8 mouse cellular contexts compared by ENCODE assay signal in the genomic region with DNA sequence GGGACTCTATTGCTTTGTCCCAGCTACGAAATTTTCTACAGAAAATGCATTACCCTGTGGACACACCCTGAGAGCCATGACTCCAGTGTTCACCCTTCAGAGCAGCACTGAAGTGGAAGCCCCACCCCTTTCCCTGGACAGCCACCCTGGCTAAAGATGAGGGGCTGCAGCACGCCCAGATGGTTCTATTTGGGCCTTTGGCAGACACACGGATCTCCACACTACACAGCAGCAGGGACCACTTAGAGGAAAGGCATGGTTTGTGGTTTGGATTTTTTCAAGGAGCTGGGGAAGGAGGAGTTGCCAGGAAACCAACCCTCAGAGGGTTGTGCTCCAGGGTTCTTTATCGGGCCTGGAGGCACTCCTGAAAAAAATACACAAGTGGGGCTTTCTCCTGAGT.
DNase-seq lines count a peak whose midpoint lies in the region; ATAC-seq and TF ChIP-seq lines count a peak whose summit lies in the region.

No protein-coding gene starts in this region.

- H3K4me1 ChIP-seq in hindbrain, embryonic 10.5 days (replicated peaks): peaks cover 76% of the 10 kb centered on the region
- H3K4me1 ChIP-seq in hindbrain, embryonic 14.5 days (replicated peaks; ENCODE audit: control insufficient read depth, insufficient read depth, low read length): peaks cover 54% of the 10 kb centered on the region
- peaks cover 48% of the 10 kb centered on the region for H3K4me1 ChIP-seq in bone marrow macrophage, adult 2 months (ENCODE audit: control insufficient read depth, insufficient read depth, low read length)
- peaks cover 69% of the 10 kb centered on the region for H3K4me1 ChIP-seq in heart, embryonic 13.5 days
- H3K4me1 ChIP-seq in liver, embryonic 14.5 days (replicated peaks; ENCODE audit: control insufficient read depth in 2 of 2, insufficient read depth in 2 of 2, low read length in 1 of 2): peaks cover 35 to 56% of the 10 kb centered on the region in 2 experiments

- H3K27me3 ChIP-seq in hindbrain, embryonic 10.5 days (ENCODE audit: insufficient read depth, poor library complexity, severe bottlenecking): no peaks in the 10 kb centered on the region
- H3K27me3 ChIP-seq in hindbrain, embryonic 14.5 days (ENCODE audit: control insufficient read depth, insufficient read depth, low read length): no peaks in the 10 kb centered on the region
- H3K27me3 ChIP-seq in heart, embryonic 13.5 days (replicated peaks): no peaks in the 10 kb centered on the region
- no peaks in the 10 kb centered on the region for H3K27me3 ChIP-seq in liver, embryonic 14.5 days (ENCODE audit: control insufficient read depth, insufficient read depth, low read length)

- peak overlapping the region; percentile 93 for H3K27ac ChIP-seq in hindbrain, embryonic 10.5 days
- no peak overlapping the region; the same call in 1 of the 2 replicates for H3K27ac ChIP-seq in hindbrain, embryonic 14.5 days
- peak overlapping the region; percentile 23 for H3K27ac ChIP-seq in bone marrow macrophage, adult 2 months (ENCODE audit: insufficient read depth, low read depth, low read length)
- H3K27ac ChIP-seq in heart, embryonic 13.5 days (replicated peaks): peak overlapping the region; percentile 100
- peak overlapping the region; percentile 98 for H3K27ac ChIP-seq in liver, embryonic 14.5 days

- H3K36me3 ChIP-seq in hindbrain, embryonic 10.5 days: peaks cover 35% of the 10 kb centered on the region
- peaks cover 15% of the 10 kb centered on the region; the same call in 1 of the 2 replicates for H3K36me3 ChIP-seq in hindbrain, embryonic 14.5 days (replicated peaks; ENCODE audit: control insufficient read depth, insufficient read depth)
- no peaks in the 10 kb centered on the region for H3K36me3 ChIP-seq in heart, embryonic 13.5 days
- peaks cover 3% of the 10 kb centered on the region; the same call in 1 of the 2 replicates for H3K36me3 ChIP-seq in liver, embryonic 14.5 days (replicated peaks; ENCODE audit: control insufficient read depth, insufficient read depth, low read depth)

- H3K9me3 ChIP-seq in hindbrain, embryonic 10.5 days: no peaks in the 10 kb centered on the region
- no peaks in the 10 kb centered on the region for H3K9me3 ChIP-seq in hindbrain, embryonic 14.5 days (ENCODE audit: control insufficient read depth, low read length)
- H3K9me3 ChIP-seq in heart, embryonic 13.5 days: no peaks in the 10 kb centered on the region
- H3K9me3 ChIP-seq in liver, embryonic 14.5 days (ENCODE audit: control insufficient read depth, low read length): no peaks in the 10 kb centered on the region

- no peak overlapping the region for H3K4me3 ChIP-seq in hindbrain, embryonic 10.5 days
- no peak overlapping the region for H3K4me3 ChIP-seq in hindbrain, embryonic 14.5 days (replicated peaks; ENCODE audit: low read length)
- H3K4me3 ChIP-seq in bone marrow macrophage, adult 2 months (ENCODE audit: insufficient read depth, low read length): no peak overlapping the region
- H3K4me3 ChIP-seq in heart, embryonic 13.5 days: no peak overlapping the region
- H3K4me3 ChIP-seq in liver, embryonic 14.5 days (ENCODE audit: insufficient read depth in 1 of 2, low read depth in 2 of 2, low read length in 2 of 2): peak overlapping the region in 1 of 2 experiments; percentile 9; a peak in 1 of 4 replicates

- no peak overlapping the region for H3K4me2 ChIP-seq in hindbrain, embryonic 14.5 days (replicated peaks)
- peak overlapping the region; percentile 78; the same call in 1 of the 2 replicates for H3K4me2 ChIP-seq in heart, embryonic 13.5 days
- peak overlapping the region; percentile 92 for H3K4me2 ChIP-seq in liver, embryonic 14.5 days (ENCODE audit: low read depth)

- TF ChIP-seq POLR2A in bone marrow macrophage, adult 2 months (IDR thresholded peaks at IDR 0.05; ENCODE audit: borderline replicate concordance, low read depth, low read length): no peak

- TF ChIP-seq CTCF in bone marrow macrophage, adult 2 months (IDR thresholded peaks at IDR 0.05; ENCODE audit: low read depth, low read length): no peak
- TF ChIP-seq CTCF in liver, embryonic 14.5 days (IDR thresholded peaks at IDR 0.05; ENCODE audit: low read depth): no peak

- H3K9ac ChIP-seq in hindbrain, embryonic 14.5 days: no peak overlapping the region
- peak overlapping the region; percentile 24 for H3K9ac ChIP-seq in heart, embryonic 13.5 days
- H3K9ac ChIP-seq in liver, embryonic 14.5 days (replicated peaks): peak overlapping the region; percentile 92

- no peak for ATAC-seq in hindbrain, embryonic 14.5 days (ENCODE audit: low FRiP score)
- no peak for ATAC-seq in heart, embryonic 13.5 days (ENCODE audit: extremely low read depth, insufficient number of reproducible peaks, low FRiP score, low TSS enrichment)
- no peak for ATAC-seq in liver, embryonic 14.5 days (ENCODE audit: insufficient read depth)
- ATAC-seq in granulocyte monocyte progenitor cell, adult 5-6 weeks (replicated peaks; ENCODE audit: poor library complexity, severe bottlenecking): no peak

- DNase-seq in hindbrain, embryonic 10.5 days (ENCODE audit: low spot score): no peak
- no peak for DNase-seq in hindbrain, embryonic 14.5 days (ENCODE audit: low spot score)
- no peak for DNase-seq in liver, embryonic 14.5 days (ENCODE audit: low read depth in 3 of 3, low spot score in 3 of 3)
- DNase-seq in frontal cortex, postnatal 25 days (ENCODE audit: low spot score in 2 of 2): no peak
- no peak for DNase-seq in layer of hippocampus, adult 18-20 months (ENCODE audit: low spot score in 2 of 2)

- WGBS in hindbrain, embryonic 10.5 days: 47% methylated on average over 4 of the region's 4 CpGs
- 33% methylated on average over 4 of the region's 4 CpGs for WGBS in hindbrain, embryonic 14.5 days
- 32% methylated on average over 4 of the region's 4 CpGs for WGBS in heart, embryonic 13.5 days
- WGBS in liver, embryonic 14.5 days (ENCODE audit: insufficient replicate concordance): 24% methylated on average over 4 of the region's 4 CpGs

- 0 out of 2 replicates have a peak, but pooled peaks have one; percentile 3 for TF ChIP-seq EP300 in liver, embryonic 14.5 days (IDR thresholded peaks at IDR 0.05; ENCODE audit: low read depth)
